Mouse (Mus musculus): ENCODE results near the gene Kcnip1.

Kcnip1 gene

DNA sequence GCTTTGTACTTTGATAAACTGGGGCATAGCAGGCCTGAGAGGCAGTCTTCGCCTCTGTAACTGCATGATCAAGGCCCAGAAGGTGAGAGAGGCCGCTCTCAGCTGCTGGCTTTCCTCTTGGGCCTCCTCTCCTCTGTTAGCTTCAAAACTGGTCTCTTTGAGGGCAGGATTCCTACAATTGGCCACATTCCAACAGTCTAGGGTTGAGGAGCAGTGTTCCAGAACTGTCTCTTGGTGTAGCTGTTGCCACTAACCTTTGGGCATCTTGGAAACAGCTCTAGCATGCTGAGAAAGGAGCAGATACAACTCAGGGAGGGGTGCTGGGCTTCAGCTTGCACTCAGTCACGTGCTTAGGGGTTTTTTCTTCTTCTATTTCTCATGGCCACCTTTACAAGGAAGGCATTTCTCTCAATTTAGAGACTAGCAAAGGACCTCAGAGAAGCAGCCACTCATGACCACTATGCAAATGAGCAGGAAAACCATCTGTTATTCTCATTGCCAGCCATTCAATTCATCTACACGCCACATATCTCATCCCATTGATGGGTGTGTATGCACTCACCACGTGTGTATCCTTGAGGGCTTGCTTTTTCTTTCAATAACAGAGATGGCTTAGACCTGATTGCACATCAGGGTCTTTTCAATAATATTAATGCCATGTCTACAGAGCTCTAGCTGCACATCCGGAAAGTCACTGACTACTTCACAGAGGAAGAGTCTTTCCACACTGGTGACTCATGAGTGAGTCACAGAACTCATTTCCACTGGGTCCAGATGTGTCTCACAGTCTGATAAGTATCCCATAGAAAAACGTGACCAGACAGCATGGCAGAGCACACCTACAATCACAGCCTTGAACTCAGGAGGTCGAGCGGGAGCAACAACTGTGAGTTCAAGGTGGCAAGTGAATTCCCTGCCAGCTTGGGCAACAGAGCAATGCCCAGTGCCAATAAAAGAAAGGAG lies 225.7 kb downstream of the Kcnip1 start:
- intact Hi-C loops (cut with DNase I): no loop called here

DNA sequence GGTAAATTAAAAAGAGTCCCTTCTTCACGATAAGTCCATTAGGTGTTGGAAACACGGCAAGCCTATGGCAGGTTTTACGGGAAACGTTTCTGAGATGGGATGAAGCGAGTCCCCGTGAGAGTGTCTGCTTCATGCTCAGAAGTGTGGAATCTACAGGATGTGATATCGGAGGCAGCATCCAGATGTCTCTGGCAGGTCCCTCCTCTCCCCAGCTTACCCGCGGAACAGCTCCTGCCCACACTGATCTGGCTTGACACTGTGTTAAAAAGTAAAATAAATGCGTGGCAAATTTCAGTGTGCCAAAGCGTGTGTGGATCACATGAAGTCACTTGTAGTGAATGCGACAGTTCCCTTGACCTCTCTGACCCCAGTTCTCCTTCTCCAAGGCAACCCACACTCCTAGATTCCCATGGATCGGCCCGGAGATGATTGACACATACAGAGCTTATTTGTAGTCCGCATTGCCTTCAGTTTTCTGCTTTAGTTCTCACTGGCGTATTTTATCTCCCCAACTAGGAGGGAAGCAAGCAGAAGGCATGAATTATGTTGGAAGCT lies 231.7 kb downstream of the Kcnip1 start:
- intact Hi-C loops (cut with DNase I): no loop called here

DNA sequence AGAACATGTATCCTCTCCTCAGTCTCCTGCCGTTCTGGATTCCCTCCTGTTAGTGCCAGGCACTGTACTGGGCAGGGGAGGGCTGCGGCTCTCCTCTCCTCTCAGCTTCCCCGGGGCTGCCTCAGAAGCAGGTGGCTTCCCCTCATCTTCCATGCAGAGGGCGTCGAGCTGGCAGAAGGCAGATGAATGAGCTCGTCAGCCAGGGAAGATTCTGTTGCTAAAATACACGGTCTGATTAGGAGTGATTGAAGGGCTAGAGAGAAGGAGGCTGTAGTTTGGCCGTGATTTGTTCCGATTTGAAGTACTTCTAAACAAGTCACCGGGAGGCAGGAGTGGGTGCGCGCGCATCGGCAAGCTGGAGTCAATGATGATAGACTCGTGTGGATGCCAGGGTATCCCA lies 236.3 kb downstream of the Kcnip1 start:
- intact Hi-C loops (cut with DNase I): no loop called here

DNA sequence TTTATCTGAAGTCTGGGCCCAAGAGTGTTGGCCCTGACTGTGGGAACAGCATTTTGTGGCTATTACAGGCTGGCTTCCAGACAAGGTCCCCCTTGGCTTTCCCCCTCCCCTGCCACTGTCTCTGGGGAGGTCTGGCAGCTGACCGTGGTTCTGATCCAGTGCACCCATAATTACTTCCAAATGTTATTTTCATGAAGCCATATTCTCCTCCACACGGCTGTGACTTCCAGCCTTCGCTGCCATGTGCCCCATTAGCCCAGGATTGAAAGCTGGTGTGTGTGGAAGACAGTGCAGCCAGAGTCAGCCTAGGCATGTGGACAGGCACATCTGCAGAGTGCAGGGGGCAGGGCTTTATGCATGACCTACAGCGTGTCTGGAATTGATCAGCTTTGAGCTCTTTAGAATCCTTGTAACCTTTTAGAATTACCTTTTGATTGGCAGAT lies 240.5 kb downstream of the Kcnip1 start:
- intact Hi-C loops (cut with DNase I): no loop called here

DNA sequence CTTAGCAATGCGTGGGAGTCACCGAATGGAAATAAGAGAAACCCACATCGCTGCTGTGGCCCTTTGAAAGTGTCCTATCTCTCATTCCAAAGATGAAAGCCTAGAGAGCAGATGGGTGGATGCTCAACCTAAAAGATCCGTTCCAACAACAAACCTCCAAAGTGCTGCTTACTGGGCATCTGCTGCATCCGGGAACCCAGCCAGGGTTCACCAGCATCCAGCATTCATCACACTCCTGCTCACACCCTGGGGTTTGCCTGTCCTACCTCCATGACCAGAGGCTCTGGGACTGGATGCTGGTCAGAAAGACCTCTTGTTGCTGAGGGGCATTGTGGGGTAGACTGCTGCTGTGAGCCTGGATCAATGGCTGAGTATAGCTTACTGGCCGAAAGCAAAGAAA lies 241.4 kb downstream of the Kcnip1 start:
- intact Hi-C loops (cut with DNase I): no loop called here

DNA sequence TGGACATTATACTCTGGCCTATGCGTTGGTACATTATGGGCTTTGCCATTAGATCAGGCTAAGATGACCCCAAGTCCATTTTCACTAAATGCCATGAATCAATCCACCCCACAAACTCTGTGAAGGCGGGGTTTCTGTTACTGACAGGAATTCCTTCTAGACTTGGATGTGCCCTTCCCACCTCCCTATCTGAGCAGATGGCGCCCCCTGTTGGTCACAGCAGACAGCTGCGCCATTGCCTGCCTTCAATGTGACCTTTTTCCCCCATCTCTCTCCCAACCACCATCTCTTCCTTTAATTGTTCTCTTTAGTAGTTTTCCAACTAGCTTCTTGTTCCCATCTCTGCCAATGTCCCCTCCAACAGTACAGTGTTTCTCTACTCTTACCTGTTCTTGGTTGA lies 243.0 kb downstream of the Kcnip1 start:
- intact Hi-C loops (cut with DNase I): no loop called here

DNA sequence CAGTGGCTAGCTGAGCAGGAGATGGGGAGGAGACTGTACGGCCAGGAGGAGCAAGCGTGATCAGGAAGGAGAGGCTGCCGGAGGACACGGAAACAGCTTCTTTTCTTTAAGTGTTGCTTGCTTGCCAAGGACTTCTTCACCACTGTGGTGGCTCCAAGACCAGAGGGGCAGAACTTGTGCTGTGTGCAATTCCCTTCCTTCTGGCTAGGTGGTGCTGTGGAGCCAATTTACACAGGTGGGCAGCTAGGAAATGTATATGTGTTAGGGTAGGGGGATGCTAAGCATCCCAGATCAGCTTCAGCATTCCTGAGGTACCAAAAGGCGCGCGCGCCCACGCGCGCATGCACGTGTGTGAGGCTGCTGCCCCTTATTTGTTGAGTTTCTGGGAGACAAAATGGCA lies 243.5 kb downstream of the Kcnip1 start:
- intact Hi-C loops (cut with DNase I): no loop called here

DNA sequence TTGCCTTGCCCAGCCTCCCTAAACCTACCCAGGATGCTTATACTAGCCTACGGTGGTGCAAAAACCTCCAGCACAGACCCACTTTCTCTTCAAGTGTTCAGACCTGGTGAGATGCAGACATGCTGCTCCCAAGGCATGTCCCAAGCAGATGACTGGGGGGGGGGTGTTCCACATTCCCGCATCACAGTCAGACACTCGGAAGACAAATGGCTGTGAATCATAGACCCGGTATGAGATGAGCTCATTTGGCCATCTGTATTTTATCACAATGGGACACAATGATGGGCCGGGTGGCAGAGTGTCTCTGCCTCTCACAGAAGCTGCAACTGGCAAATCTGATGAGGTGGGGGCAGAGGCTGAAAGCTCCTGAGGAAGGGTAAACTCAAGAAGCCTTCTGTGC lies 244.2 kb downstream of the Kcnip1 start:
- intact Hi-C loops (cut with DNase I): no loop called here

DNA sequence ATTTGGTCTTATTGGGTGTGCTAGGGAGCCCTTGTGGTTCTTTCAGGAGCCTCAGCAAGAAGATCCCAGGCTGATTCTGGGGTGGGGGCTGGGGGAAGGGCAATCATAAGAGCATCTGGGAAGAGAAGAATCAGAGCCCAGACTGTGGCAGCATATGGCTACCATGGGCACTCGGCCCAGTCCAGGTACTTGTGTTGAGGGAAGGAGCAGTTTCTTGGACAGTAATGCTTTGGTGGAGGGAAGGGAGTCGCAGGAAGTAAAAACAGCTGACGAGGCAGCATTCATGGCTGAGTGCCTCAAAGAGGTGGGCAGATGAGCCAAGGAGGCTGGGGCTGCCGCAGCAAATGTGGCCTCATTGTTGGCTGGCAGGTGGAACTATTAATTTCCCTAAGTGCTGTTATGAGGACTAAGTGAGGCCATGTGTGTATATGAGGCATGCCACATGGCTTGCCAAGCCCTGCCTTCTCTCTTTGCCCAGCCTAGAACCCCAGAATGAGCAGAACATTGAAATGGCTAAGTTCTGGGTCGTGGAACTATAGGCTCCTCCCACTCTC lies 245.5 kb downstream of the Kcnip1 start:
- intact Hi-C loops (cut with DNase I): no loop called here

DNA sequence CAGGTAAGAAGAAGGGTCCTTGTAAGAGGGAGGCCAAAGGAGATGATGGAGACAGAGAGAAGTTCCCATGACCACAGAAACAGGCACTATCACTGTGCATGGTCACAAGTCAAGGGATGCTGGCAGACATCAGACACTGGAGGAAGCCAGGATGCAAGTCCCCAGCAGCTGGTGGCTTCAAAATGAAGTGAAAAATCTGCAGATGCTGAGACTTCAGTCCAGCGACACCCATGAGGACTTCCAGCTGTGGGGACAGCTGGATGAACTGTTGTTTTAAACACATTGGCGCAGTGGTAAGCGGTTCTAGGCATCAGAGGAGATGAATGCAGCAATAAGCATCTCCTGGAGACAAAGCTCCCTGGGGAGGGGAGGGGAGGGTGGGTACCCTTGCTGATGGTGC lies 246.6 kb downstream of the Kcnip1 start:
- intact Hi-C loops (cut with DNase I): no loop called here

DNA sequence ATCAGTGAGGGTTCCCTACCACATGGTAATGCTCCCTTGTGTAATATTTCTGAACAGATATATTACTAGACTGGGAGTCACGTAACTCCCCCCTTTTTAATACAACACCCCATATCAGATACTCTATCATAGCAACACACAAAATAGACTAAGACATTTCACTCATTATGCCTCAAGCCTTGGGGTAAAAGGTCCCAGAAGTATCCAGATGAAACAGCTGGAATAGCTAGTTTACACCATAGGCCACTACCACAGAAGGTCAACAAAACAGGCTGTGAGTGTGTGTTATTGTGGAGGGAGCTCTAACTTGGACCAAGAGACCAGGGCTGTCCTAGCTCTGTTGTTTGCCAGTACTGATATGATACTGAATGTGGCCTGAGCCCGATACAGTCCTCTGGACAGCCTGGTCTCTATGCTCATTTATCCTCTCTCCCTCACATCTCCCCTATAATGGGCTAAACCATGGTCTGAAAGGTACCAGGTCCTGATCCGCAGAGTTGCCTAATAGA lies 247.1 kb downstream of the Kcnip1 start:
- intact Hi-C loops (cut with DNase I): no loop called here

DNA sequence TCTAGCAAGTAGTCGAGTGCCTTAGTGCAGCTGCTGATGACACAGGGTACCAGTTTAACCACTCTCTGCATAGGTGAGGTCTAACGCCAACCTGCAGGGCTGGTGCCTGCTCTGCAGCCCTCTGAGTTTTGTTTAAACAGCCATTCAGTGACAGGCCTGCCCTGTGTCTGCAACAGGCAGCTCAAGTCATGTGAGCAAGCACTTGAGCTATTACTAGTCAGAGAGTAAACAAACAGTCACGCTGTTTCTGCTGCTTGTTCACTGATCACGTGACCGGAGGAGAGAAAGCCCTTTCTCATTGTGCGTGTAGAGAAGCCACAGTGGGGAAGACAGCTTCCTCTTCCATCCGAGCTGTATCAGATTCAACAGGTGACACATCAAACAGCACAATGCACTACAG lies 248.5 kb downstream of the Kcnip1 start:
- intact Hi-C loops (cut with DNase I): no loop called here

DNA sequence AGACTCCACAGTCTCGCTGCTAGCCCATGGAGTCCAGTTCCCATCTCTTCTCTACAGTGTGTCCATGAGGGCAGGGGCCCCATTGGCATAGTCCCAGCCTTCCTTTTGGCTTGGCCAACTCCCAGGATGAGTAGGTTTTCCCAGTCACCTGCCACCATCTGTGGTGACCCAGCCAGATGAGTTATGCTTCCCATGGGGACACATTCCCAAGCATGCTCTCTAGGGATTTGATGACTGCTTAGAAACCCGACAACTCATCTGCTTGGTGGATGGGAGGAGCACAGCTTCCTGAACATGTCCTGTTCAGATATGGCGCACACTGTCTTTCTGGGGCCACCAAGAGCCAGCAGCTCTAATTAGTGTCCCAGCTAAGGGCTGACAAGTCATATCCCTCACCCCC lies 252.8 kb downstream of the Kcnip1 start:
- intact Hi-C loops (cut with DNase I): no loop called here

DNA sequence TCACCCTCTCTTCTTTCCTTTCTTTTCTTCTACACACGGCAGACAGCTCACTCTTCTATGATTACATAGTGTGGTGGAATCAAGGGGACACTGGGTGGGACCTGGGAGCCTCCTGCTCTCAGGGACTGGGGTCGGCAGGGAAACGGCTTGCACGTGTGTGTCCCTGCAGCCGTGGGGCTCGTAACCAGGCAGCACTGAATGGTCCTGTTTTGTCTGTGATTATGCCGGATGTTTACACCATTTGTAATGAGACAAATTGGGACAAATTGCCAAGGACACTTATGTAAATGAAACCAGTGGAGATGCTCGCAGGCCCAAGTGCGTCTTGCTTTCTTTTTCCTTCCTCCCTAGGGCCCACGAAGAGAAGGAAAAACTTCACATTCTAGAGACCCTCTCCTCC lies 256.5 kb downstream of the Kcnip1 start:
- intact Hi-C loops (cut with DNase I): no loop called here

DNA sequence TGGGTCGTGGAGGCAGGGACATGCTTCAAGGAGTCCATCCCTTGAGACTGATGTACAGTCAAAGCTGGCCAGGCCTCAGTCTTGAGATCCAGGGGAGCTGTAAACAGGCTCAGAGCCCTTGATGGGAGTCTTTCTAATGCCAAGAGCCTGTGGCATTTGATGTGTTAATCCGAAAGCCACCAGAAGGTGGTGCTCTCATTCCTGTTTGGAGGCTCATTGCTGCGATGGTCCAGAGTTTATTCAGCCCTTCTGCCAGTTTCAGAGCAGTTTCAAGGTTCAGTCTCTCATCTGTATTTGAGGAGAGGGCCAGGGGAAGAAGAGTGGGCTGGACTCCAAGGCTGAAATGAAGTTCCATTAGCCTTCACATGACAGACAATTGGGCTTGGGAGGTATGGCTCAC lies 259.7 kb downstream of the Kcnip1 start:
- intact Hi-C loops (cut with DNase I): loop anchor here (2.0 kb wide), 1 partner anchor 184 kb away; no protein-coding TSS in a partner anchor

DNA sequence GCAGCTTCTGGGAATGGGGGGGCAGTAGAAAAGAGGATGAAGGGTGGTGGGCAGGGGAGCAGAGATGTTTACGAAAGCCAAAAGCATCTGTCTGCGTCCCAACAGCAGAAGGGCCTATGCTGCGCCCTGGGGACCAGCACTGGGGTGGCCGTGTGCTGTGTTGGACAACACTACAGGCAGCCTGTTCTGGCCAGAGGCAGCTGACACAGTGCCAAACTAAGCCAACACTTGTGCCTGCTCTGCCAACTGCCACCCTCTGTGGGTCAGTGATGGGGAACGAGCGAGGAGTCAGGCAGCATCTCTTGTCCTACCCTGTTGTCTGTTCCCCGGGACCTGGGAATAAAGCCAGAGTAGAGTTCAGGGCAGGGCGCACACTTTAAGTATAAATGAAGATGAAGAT lies 260.6 kb downstream of the Kcnip1 start:
- intact Hi-C loops (cut with DNase I): loop anchor here (2.0 kb wide), 1 partner anchor 184 kb away; no protein-coding TSS in a partner anchor

DNA sequence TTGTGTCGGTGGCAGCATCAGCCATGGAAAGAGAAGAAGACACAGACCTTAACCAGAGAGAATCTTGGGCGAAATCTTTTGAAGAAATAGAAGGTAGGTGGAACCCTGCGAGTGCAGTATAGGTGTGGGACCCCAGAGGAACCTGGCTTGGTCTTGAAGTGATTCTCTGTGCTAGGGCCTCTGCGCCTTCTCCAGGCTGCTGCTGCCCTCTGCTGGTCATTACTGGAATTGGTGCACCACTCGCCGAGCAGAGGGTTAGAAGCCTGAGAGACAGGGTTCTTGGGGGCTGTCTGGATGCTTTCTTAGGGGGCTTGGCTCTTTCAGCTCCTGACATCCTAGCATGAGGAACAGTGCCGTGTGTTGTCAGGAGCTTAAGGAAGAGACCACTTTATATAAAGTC lies 271.7 kb downstream of the Kcnip1 start:
- intact Hi-C loops (cut with DNase I): loop anchor here (5.0 kb wide), 1 partner anchor 544 kb away; no protein-coding TSS in a partner anchor

DNA sequence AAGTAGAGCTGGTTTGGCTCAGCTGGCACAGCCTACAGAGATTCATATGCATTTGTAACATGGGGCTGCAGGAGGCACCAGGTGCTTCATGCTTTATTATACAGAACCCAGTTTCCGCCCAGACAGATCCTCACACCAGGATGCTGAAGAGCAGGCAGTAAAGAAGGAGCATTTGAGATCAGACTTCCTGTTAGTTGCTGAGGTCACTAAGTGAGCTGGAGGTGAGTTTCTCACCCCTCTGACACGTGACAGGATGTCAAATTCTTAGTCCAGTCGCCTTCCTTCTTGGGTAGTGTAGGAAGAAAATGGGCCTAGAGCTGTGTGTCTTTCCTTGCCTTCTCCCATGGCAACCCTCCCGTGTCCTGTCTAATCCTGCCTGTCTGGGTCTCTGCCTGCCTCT lies 286.2 kb downstream of the Kcnip1 start:
- intact Hi-C loops (cut with DNase I): no loop called here

DNA sequence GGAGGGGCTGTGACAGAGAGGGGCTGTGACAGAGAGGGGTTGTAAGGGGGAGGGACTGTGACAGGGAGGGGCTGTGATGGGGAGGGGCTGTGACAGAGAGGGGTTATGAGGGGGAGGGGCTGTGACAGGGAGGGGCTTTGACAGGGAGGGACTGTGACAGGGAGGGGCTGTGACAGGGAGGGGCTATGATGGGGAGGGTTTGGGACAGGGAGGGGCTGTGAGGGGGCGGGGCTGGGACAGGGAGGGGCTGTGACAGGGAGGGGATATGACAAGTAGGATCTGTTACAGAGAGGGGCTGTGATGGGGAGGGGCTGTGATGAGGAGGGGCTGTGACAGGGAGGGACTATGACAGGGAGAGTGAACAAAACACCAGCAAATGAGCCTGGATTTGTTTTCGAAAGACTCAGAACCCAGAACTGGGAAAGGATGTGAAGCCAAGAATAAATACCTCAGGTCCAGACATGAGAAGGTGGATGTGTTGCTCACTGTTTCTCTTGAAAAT lies 290.9 kb downstream of the Kcnip1 start:
- intact Hi-C loops (cut with DNase I): no loop called here

DNA sequence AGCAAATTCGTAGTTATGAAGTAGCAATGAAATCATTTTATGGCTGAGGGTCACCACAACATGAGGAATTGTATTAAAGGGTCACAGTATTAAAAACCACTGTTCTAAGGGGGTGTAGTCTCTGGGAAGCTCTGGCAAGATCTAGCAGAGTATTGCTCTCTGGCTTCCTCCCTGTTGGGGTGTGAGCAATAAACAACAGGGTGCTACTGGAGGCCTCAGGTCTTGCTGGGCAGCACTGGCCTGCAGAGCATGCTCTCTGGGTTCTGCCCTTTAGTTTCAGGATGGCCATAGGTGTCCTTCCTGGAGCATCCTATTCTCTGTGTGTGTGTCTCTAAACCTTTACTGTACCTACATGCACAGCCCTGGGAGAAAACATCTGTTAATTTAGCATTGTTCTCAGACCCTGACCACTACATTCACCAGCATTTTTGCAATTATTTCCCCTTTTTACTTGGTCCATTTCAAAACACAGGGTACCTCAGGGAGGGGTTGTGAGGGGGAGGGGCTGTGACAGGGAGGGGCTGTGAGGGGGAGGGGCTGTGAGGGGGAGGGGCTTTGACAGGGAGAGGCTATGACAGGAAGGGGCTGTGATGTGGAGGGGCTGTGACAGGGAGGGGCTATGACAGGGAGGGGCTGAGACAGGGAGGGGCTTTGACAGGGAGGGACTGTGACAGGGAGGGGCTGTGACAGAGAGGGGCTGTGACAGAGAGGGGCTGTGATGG lies 291.6 kb downstream of the Kcnip1 start:
- intact Hi-C loops (cut with DNase I): no loop called here

DNA sequence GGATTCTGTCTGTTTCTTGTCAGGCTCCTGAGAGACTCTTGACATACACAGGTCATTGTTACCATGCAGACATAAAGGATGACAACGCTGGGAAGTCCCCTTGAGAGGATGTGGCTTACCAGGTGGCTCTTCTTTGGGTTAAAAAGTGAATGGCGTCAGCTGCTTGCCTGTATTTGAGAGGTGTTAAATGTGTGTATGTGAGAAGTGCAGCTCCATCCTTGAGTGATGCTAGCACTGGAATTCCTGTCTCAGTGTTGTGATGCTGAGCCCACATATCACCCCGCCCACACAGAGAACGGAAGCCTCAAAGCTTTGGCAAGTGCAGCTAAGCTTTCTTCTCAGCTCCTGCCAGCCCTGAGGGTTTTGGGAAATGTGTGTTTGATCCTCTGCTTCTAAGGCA lies 292.2 kb downstream of the Kcnip1 start:
- intact Hi-C loops (cut with DNase I): no loop called here

Measured in adrenal gland (tissue).